ENCODE assay signal across 24 mouse cellular contexts in the genomic region with DNA sequence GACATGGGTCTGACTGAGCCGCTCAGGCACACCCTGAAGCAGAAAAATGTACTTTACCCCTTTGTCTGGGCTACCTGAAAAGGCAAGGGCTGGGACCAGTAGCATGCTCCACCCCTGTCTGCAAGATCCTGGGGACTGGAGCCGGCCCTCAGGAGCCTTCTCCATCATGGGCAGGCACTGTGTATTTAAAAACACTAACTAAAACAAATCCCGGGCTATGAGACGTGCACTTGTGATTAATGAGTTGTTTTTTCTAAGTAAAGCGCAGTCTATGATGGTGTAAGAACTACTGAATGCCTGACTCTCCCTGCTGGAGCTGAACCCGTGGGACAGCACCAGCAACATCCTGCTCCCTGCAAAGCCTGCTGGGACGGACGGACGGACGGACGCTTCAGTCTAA. TPM values are rescaled to one million over a fixed set of nuclear protein-coding genes. Genes with fewer than 3 reads are reported as not detected.
DNase-seq lines count a peak whose midpoint lies in the region; ATAC-seq lines count a peak whose summit lies in the region.
"Had no signal": no experiment of that assay in that cellular context is flagged by ENCODE, and none has a peak within 500 bp of the region (broad histone marks: within the 10 kb centered on the region; RNA-seq: fewer than 3 reads in every experiment).

No protein-coding gene starts in this region.

- H3K27me3 ChIP-seq in kidney, embryonic 15.5 days: no peaks in the 10 kb centered on the region
- H3K27me3 ChIP-seq in lung, embryonic 16.5 days (ENCODE audit: control insufficient read depth, insufficient read depth, low read depth, low read length): no peaks in the 10 kb centered on the region
- no peaks in the 10 kb centered on the region for H3K27me3 ChIP-seq in intestine, embryonic 16.5 days (replicated peaks; ENCODE audit: control insufficient read depth, insufficient read depth, low read length)
- H3K27me3 ChIP-seq in stomach, embryonic 15.5 days (replicated peaks): no peaks in the 10 kb centered on the region
- H3K27me3 ChIP-seq: CH12.LX; heart, embryonic 15.5 days; hindbrain, embryonic 13.5 days; Patski had no signal

- H3K36me3 ChIP-seq in kidney, embryonic 15.5 days: no peaks in the 10 kb centered on the region
- no peaks in the 10 kb centered on the region for H3K36me3 ChIP-seq in lung, embryonic 16.5 days (ENCODE audit: control insufficient read depth, insufficient read depth, low read length)
- no peaks in the 10 kb centered on the region for H3K36me3 ChIP-seq in intestine, embryonic 16.5 days (ENCODE audit: control insufficient read depth, insufficient read depth, low read length)
- no peaks in the 10 kb centered on the region for H3K36me3 ChIP-seq in stomach, embryonic 15.5 days
- H3K36me3 ChIP-seq: forebrain, embryonic 10.5 days; G1E; heart, embryonic 15.5 days; hindbrain, embryonic 13.5 days had no signal

- H3K4me2 ChIP-seq in kidney, embryonic 15.5 days: no peak overlapping the region
- peak overlapping the region; percentile 43 for H3K4me2 ChIP-seq in lung, embryonic 16.5 days (ENCODE audit: low read depth, low read length)
- H3K4me2 ChIP-seq in intestine, embryonic 16.5 days (ENCODE audit: low read depth, low read length): peak overlapping the region; percentile 31
- H3K4me2 ChIP-seq in stomach, embryonic 15.5 days: peak overlapping the region; percentile 26
- H3K4me2 ChIP-seq: heart, embryonic 15.5 days; hindbrain, embryonic 13.5 days had no signal

- peaks cover 34% of the 10 kb centered on the region for H3K4me1 ChIP-seq in kidney, embryonic 15.5 days
- H3K4me1 ChIP-seq in lung, embryonic 16.5 days (replicated peaks; ENCODE audit: control insufficient read depth, insufficient read depth, low read length): peaks cover 49% of the 10 kb centered on the region
- H3K4me1 ChIP-seq in intestine, embryonic 16.5 days (ENCODE audit: control insufficient read depth, insufficient read depth, low read length): peaks cover 29% of the 10 kb centered on the region
- peaks cover 21% of the 10 kb centered on the region for H3K4me1 ChIP-seq in stomach, embryonic 15.5 days

- DNase-seq in kidney, postnatal 10 days: peak; percentile 32
- no peak for DNase-seq in lung, postnatal 25 days (ENCODE audit: low spot score)
- DNase-seq in right cerebral cortex, adult 18-20 months: no peak
- no peak for DNase-seq in heart, adult 9 months (ENCODE audit: low spot score in 2 of 2)
- DNase-seq: adrenal gland, adult 2 months; B cell, adult 2 months; cerebellum, adult 11 months; cerebellum, adult 9-11 months; forebrain, postnatal 0 days; gastrocnemius, postnatal 36 days; heart, postnatal 36 days; kidney, postnatal 25 days; thymus, postnatal 14 days had no signal

- H3K4me3 ChIP-seq in kidney, embryonic 15.5 days (replicated peaks): no peak overlapping the region
- H3K4me3 ChIP-seq in lung, embryonic 16.5 days (ENCODE audit: low read length): no peak overlapping the region
- H3K4me3 ChIP-seq in intestine, embryonic 16.5 days (ENCODE audit: low read length): no peak overlapping the region
- no peak overlapping the region for H3K4me3 ChIP-seq in stomach, embryonic 15.5 days (replicated peaks)
- H3K4me3 ChIP-seq: forebrain, embryonic 10.5 days; heart, embryonic 15.5 days; hindbrain, embryonic 13.5 days had no signal

- no peak overlapping the region; the same call in 1 of the 2 replicates for H3K27ac ChIP-seq in kidney, embryonic 15.5 days
- peak overlapping the region; percentile 44; the same call in 1 of the 2 replicates for H3K27ac ChIP-seq in lung, embryonic 16.5 days (ENCODE audit: low read length)
- H3K27ac ChIP-seq in intestine, embryonic 16.5 days (ENCODE audit: low read length): peak overlapping the region; percentile 70
- peak overlapping the region; percentile 64 for H3K27ac ChIP-seq in stomach, embryonic 15.5 days
- H3K27ac ChIP-seq: forebrain, embryonic 10.5 days; heart, embryonic 15.5 days; hindbrain, embryonic 13.5 days had no signal

- WGBS in kidney, embryonic 15.5 days: 36% methylated on average over 11 of the region's 11 CpGs
- WGBS in lung, embryonic 16.5 days: 19% methylated on average over 11 of the region's 11 CpGs
- 32% methylated on average over 11 of the region's 11 CpGs for WGBS in intestine, embryonic 16.5 days
- WGBS in stomach, embryonic 15.5 days: 21% methylated on average over 11 of the region's 11 CpGs

- no peaks in the 10 kb centered on the region for H3K9me3 ChIP-seq in kidney, embryonic 15.5 days (replicated peaks)
- no peaks in the 10 kb centered on the region for H3K9me3 ChIP-seq in lung, embryonic 16.5 days (ENCODE audit: control insufficient read depth, low read length)
- no peaks in the 10 kb centered on the region for H3K9me3 ChIP-seq in intestine, embryonic 16.5 days (ENCODE audit: control insufficient read depth, low read length)
- no peaks in the 10 kb centered on the region for H3K9me3 ChIP-seq in stomach, embryonic 15.5 days
- H3K9me3 ChIP-seq: forebrain, embryonic 10.5 days; G1E; heart, embryonic 15.5 days; hindbrain, embryonic 13.5 days had no signal

- H3K9ac ChIP-seq in kidney, embryonic 15.5 days: no peak overlapping the region
- H3K9ac ChIP-seq in lung, embryonic 16.5 days (ENCODE audit: low read length): 0 out of 2 replicates have a peak overlapping the region, but pooled peaks have one; percentile 21
- no peak overlapping the region for H3K9ac ChIP-seq in intestine, embryonic 16.5 days (ENCODE audit: low read depth, low read length)
- H3K9ac ChIP-seq in stomach, embryonic 15.5 days: no peak overlapping the region
- H3K9ac ChIP-seq: forebrain, postnatal 0 days; heart, embryonic 15.5 days; hindbrain, embryonic 13.5 days had no signal

- no peak for ATAC-seq in kidney, embryonic 15.5 days (replicated peaks; ENCODE audit: low FRiP score)
- ATAC-seq in lung, embryonic 16.5 days (ENCODE audit: low read depth): peak; percentile 72
- peak; percentile 86 for ATAC-seq in intestine, embryonic 16.5 days
- ATAC-seq in stomach, embryonic 15.5 days (ENCODE audit: insufficient read depth, low FRiP score, low read depth): peak; percentile 57
- ATAC-seq: forebrain, postnatal 0 days; midbrain, embryonic 16.5 days; Patski had no signal

RNA-seq across cellular contexts. Expression of gene Smurf1, which starts 17.2 kb away (rescaled TPM):
- polyA plus RNA-seq in kidney, embryonic 15.5 days (2015; fragmentation: Nextera tagmentation; extraction: Ambion mirVana): 14.0 and 15.4 TPM in 2 replicates
- polyA plus RNA-seq in lung, embryonic 16.5 days (2015; fragmentation: Nextera tagmentation; extraction: Ambion mirVana): 9.5 and 15.6 TPM in 2 replicates
- polyA plus RNA-seq in intestine, embryonic 16.5 days (2015; fragmentation: Nextera tagmentation; extraction: Ambion mirVana): 3.5 and 5.0 TPM in 2 replicates
- 14.3 and 14.4 TPM in 2 replicates for polyA plus RNA-seq in stomach, embryonic 15.5 days (2015; fragmentation: Nextera tagmentation; extraction: Ambion mirVana)
